Mouse (Mus musculus) stomach, postnatal 0 days (tissue): ENCODE measurements around the gene Plaur. TPM values are rescaled to one million over a fixed set of nuclear protein-coding genes. Genes with fewer than 3 reads are reported as not detected.

Experiments
- ATAC-seq: fragments of 200-750 bp; cut with Nextera tagmentation; 2 replicates; pipeline ENCODE4 v1.8.0; 2017; ENCODE audit not compliant: low FRiP score, low TSS enrichment
- DNase-seq: peaks from one replicate; pipeline ENCODE4 v3.0.0-alpha.2; 2016; ENCODE audit warnings: low spot score
- H3K27ac ChIP-seq: fragments of 300-500 bp; sonication (generic); replicated peaks from 2 replicates; pipeline ENCODE4 v1.5.1; 2014; ENCODE audit warnings: mild to moderate bottlenecking, control low read depth
- H3K27me3 ChIP-seq: fragments of 300-500 bp; sonication (generic); 2 replicates; pipeline ENCODE4 v1.6.1; 2014; ENCODE audit warnings: low read length; ENCODE audit not compliant: control insufficient read depth, insufficient read depth
- H3K36me3 ChIP-seq: fragments of 300-500 bp; sonication (generic); 2 replicates; pipeline ENCODE4 v1.6.1; 2014; ENCODE audit warnings: low read length, mixed read lengths; ENCODE audit not compliant: control insufficient read depth, insufficient read depth
- H3K4me1 ChIP-seq: fragments of 300-500 bp; sonication (generic); replicated peaks from 2 replicates; pipeline ENCODE4 v1.6.1; 2014; ENCODE audit warnings: antibody characterized with exemption; ENCODE audit not compliant: control insufficient read depth, insufficient read depth
- H3K4me2 ChIP-seq: fragments of 300-500 bp; sonication (generic); replicated peaks from 2 replicates; pipeline ENCODE4 v1.6.1; 2014; ENCODE audit warnings: low read depth, mild to moderate bottlenecking, control low read depth, moderate library complexity
- H3K4me3 ChIP-seq: fragments of 300-500 bp; sonication (generic); 2 replicates; pipeline ENCODE4 v1.5.1; 2014; ENCODE audit warnings: low read depth, low read length, control low read depth
- H3K9ac ChIP-seq: fragments of 300-500 bp; sonication (generic); 2 replicates; pipeline ENCODE4 v1.6.1; 2014; ENCODE audit warnings: mild to moderate bottlenecking, low read length, control low read depth, mixed read lengths
- H3K9me3 ChIP-seq: fragments of 300-500 bp; sonication (generic); 2 replicates; pipeline ENCODE4 v1.6.1; 2016; ENCODE audit warnings: low read length; ENCODE audit not compliant: control insufficient read depth
- CTCF ChIP-seq: IDR thresholded peaks from 2 replicates; pipeline ENCODE4 v1.5.1; 2016; ENCODE audit warnings: antibody characterized with exemption, low read depth, mild to moderate bottlenecking, moderate library complexity
- EP300 ChIP-seq: optimal IDR thresholded peaks from 2 replicates; pipeline ENCODE3; 2016; ENCODE audit warnings: antibody characterized with exemption
- WGBS: fragments of 180-500 bp; shearing (Covaris S2); extraction: QIAGEN DNeasy Blood & Tissue Kit; methylation state at CpG from one replicate; pipeline ENCODE4 v1.1.7; 2014; 5-methylcytosine and 5-hydroxymethylcytosine counted together
- polyA plus RNA-seq: library from polyadenylated mRNA; unstranded; fragments of >200 nt; fragmentation: Nextera tagmentation; extraction: Ambion mirVana; gene quantifications from 2 replicates; pipeline ENCODE4 v1.2.1, GENCODE M21; 2015

Plaur gene
- polyA plus RNA-seq, 1 experiment from 2014 or later: 26.8 TPM

DNA sequence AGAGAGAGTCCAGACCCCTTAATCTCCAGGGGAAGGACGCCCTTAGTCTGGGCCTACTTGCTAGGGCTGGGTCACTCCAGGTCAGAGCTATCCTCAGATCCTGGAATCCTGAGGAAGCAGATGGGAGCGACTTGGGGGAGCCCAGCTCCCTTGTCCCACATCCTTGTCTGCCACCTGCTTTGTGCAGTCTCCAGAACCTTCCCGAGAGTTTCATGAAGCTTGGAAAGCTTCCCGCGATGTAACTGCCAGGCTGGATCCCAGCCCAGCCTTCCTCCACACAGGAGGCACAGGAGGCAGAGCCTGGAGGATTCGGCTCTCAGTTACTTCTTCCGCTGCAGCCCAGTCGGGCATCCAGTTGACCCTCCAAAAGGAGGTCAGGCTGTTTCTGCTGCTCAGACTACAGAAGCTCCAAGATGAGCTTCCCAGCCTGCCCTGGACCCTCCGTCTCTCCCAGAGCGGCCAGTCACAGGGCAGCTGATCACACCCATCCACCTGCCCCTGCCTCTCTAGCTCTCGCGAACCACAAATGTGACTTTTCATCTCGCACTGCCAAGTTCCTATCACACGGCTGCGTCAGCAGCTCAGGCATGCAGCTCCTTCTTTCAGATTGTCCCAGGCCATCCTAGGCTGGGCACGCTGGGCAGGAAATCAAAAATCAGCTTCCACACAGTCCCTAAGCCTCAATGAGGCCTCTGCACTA is 32.7 kb upstream of the Plaur start:
- TF ChIP-seq EP300 (no peak), CTCF (no peak)
- Histone ChIP-seq H3K36me3 (no peaks in the 10 kb centered on the region), H3K9me3 (peaks cover 2% of the 10 kb centered on the region; the same call in 1 of the 2 replicates), H3K9ac (no peak overlapping the region), H3K27me3 (no peaks in the 10 kb centered on the region), H3K4me3 (no peak overlapping the region), H3K4me1 (no peaks in the 10 kb centered on the region), H3K4me2 (no peak overlapping the region), H3K27ac (peak overlapping the region; percentile 56)
- no peak for ATAC-seq
- DNase-seq: no peak
- WGBS: 53% methylated on average over 16 of the region's 16 CpGs

DNA sequence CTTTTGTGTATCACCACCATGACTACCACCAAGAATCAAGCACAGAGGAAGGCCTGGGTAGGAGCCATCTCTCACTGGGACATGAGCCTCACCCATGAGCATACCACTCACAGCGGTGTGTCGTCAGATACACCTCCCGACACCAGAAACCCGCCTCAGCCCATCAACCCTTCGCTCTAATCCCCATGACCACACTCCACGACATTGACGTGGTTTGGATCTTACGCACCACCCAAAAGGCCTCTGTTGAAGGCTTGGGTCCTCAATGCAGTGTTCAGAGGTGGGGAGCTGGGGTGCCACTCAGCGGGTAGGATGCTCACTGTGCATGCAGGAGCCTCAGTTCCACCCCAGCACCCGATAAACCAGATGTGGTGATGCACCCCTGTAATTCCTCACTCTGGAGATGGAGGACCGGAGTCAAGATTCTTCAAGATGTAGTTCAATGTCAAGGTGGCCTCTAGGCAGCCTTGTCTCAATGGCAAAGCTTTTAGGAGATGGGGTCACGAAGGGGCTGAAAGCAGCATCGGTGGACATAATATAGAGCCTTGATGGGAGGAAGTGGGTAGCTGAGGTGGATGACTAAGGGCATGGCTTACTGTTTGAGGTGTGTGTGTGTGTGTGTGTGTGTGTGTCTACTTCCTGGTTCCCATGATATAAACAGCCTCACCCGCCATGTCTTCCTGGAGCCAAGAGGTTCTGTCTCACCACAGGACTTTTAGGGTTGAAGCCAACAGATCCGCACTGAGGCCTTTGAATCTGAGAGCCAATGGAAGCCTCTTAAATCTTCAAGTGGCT is 31.5 kb upstream of the Plaur start:
- WGBS: 94% methylated on average over 15 of the region's 15 CpGs

DNA sequence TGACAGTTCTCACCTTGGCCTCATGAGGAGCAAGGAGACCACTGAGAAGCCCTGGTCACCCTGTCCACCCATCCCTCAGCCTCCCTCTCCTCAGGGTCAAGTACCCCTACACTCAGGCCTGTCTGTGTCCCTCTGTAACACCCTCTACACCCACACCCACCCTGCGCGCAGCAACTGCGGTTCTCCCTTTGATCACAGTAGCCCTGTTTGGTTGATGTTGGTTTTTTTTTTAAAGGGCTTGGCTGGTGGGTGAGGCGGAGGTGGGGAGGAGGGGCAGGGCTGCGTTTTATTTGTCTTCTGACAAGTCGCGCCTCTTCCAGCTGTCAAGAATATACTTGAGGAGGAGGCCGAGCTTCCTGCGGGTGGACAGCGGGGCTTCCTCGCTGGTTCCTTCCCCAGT is 30.6 kb upstream of the Plaur start:
- Histone ChIP-seq H3K9ac (no peak overlapping the region), H3K4me1 (no peaks in the 10 kb centered on the region), H3K4me2 (no peak overlapping the region), H3K9me3 (peaks cover 2% of the 10 kb centered on the region; the same call in 1 of the 2 replicates), H3K36me3 (no peaks in the 10 kb centered on the region), H3K4me3 (no peak overlapping the region), H3K27ac (no peak overlapping the region), H3K27me3 (no peaks in the 10 kb centered on the region)
- DNase-seq (no peak), ATAC-seq (no peak)
- WGBS: 40% methylated on average over 11 of the region's 11 CpGs
- TF ChIP-seq EP300: no peak
- no peak for TF ChIP-seq CTCF

More for the DNA sequence above, 31.5 kb upstream of the Plaur start:
- H3K36me3 ChIP-seq: no peaks in the 10 kb centered on the region
- H3K4me2 ChIP-seq: no peak overlapping the region
- ATAC-seq (peak; percentile 60), DNase-seq (no peak)
- TF ChIP-seq CTCF: no peak
- no peak for TF ChIP-seq EP300
- H3K9me3 ChIP-seq: peaks cover 2% of the 10 kb centered on the region; the same call in 1 of the 2 replicates
- H3K4me1 ChIP-seq: no peaks in the 10 kb centered on the region
- no peak overlapping the region for H3K27ac ChIP-seq
- H3K27me3 ChIP-seq: no peaks in the 10 kb centered on the region
- H3K4me3 ChIP-seq: no peak overlapping the region
- no peak overlapping the region for H3K9ac ChIP-seq

DNA sequence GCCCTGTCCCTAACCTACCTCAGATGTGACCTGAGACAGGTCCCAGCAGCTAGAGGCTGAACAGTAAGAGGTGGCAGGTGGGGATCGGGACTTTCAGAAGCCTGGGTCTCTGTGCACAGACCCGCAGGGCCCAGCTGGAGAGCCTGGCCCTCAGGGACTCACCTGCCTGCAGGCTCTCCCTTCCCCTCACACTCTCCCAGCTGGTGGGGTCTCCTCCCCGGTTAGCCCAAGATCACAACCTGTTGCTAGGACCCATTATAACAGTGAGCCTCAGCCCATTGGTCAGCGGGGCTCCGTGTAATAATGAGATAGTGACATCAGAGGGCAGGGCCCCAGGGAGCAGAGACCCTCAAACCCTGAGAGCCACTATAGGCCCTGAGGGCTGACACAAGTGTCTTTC is 27.0 kb upstream of the Plaur start:
- no peak overlapping the region for H3K4me3 ChIP-seq
- TF ChIP-seq EP300 (no peak), CTCF (no peak)
- H3K9me3 ChIP-seq: peaks cover 2% of the 10 kb centered on the region; the same call in 1 of the 2 replicates
- 79% methylated on average over 5 of the region's 5 CpGs for WGBS
- H3K27me3 ChIP-seq: no peaks in the 10 kb centered on the region
- no peak overlapping the region for H3K9ac ChIP-seq
- ATAC-seq (no peak), DNase-seq (no peak)
- H3K36me3 ChIP-seq: no peaks in the 10 kb centered on the region
- H3K4me1 ChIP-seq: no peaks in the 10 kb centered on the region
- H3K4me2 ChIP-seq: no peak overlapping the region
- no peak overlapping the region for H3K27ac ChIP-seq

DNA sequence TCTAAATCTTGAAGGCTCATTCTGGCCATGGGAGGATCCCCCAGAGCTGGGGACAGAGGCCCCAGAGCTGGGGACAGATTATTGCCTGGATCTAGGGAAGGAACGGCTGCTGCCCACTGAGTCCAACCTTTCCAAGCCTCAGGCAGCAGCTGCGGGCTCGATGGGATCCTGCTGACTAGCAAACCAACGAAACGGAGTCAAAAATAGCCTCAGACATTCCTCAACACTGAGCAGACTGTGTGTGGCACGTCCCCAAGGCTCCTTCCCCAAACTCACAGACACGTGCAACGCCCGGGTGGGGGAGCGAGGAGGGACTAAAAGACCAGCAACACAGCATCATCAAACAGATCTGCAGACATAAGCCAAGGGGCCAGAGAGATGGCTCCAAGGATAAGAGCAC is 24.3 kb upstream of the Plaur start:
- H3K4me1 ChIP-seq: no peaks in the 10 kb centered on the region
- no peak overlapping the region for H3K4me2 ChIP-seq
- WGBS: 46% methylated on average over 10 of the region's 10 CpGs
- no peaks in the 10 kb centered on the region for H3K9me3 ChIP-seq
- H3K4me3 ChIP-seq: no peak overlapping the region
- no peak overlapping the region for H3K9ac ChIP-seq
- DNase-seq (no peak), ATAC-seq (no peak)
- no peaks in the 10 kb centered on the region for H3K36me3 ChIP-seq
- peak overlapping the region; percentile 53 for H3K27ac ChIP-seq
- TF ChIP-seq CTCF (no peak), EP300 (no peak)
- H3K27me3 ChIP-seq: no peaks in the 10 kb centered on the region

DNA sequence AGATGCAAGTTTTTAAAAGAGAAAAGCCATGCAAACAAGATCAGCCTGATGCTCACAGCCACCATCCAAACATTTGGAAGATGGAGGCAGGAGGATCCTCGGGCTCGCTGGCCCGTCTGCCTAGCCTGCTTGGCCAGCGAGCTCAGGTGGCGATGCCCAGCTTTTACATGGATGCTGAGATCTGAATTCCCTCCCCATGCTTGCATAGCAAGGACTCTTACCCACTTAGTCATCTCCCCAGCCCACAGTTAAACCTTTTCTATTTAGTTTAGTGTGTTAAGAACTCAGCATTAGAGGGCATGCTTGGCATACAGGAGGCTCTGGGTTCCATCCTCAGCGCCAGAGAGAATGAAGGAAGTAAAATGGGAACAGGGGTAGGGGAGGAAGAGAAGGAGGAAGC is 23.1 kb upstream of the Plaur start:
- Histone ChIP-seq H3K27me3 (no peaks in the 10 kb centered on the region), H3K4me1 (no peaks in the 10 kb centered on the region), H3K36me3 (no peaks in the 10 kb centered on the region), H3K27ac (no peak overlapping the region), H3K4me3 (no peak overlapping the region), H3K9ac (no peak overlapping the region), H3K9me3 (no peaks in the 10 kb centered on the region), H3K4me2 (no peak overlapping the region)
- ATAC-seq (no peak), DNase-seq (no peak)
- TF ChIP-seq EP300: no peak
- WGBS: 65% methylated on average over 6 of the region's 6 CpGs
